Mouse (Mus musculus) liver, postnatal 0 days (tissue): ENCODE data around the gene Gbp8. TPM values are rescaled to one million over a fixed set of nuclear protein-coding genes. Genes with fewer than 3 reads are reported as not detected.

Experiments
- ATAC-seq: fragments of 200-750 bp; cut with Nextera tagmentation; 2 replicates; pipeline ENCODE4 v1.8.0; 2017; ENCODE audit warnings: mild to moderate bottlenecking, moderate library complexity
- DNase-seq: peaks from one replicate; pipeline ENCODE4 v3.0.0-alpha.2; 2016
- H3K27ac ChIP-seq: fragments of 300-500 bp; sonication (generic); 2 replicates; pipeline ENCODE4 v1.5.1; 2014; ENCODE audit warnings: antibody characterized with exemption, moderate library complexity, mild to moderate bottlenecking, low read depth
- H3K27me3 ChIP-seq: fragments of 300-500 bp; sonication (generic); 2 replicates; pipeline ENCODE4 v1.6.1; 2014; ENCODE audit warnings: low read length, control low read depth, mixed read lengths; ENCODE audit not compliant: insufficient read depth
- H3K36me3 ChIP-seq: fragments of 300-500 bp; sonication (generic); replicated peaks from 2 replicates; pipeline ENCODE4 v1.6.1; 2014; ENCODE audit warnings: mild to moderate bottlenecking, control low read depth, low read length, moderate library complexity, mixed read lengths; ENCODE audit not compliant: insufficient read depth
- H3K4me1 ChIP-seq: fragments of 300-500 bp; sonication (generic); 2 replicates; pipeline ENCODE4 v1.6.1; 2014; ENCODE audit warnings: antibody characterized with exemption, mild to moderate bottlenecking, control low read depth; ENCODE audit not compliant: insufficient read depth
- H3K4me2 ChIP-seq: fragments of 300-500 bp; sonication (generic); 2 replicates; pipeline ENCODE4 v1.6.1; 2014; ENCODE audit warnings: low read depth, mild to moderate bottlenecking, low read length, moderate library complexity, mixed read lengths
- H3K4me3 ChIP-seq: fragments of 300-500 bp; sonication (generic); 2 replicates; pipeline ENCODE4 v1.5.1; 2014; ENCODE audit warnings: low read depth, low read length
- H3K9ac ChIP-seq: fragments of 300-500 bp; sonication (generic); replicated peaks from 2 replicates; pipeline ENCODE4 v1.6.1; 2014; ENCODE audit warnings: mild to moderate bottlenecking, moderate library complexity
- H3K9me3 ChIP-seq: fragments of 300-500 bp; sonication (generic); 2 replicates; pipeline ENCODE4 v1.6.1; 2016; ENCODE audit warnings: mild to moderate bottlenecking, control low read depth, low read length, mixed read lengths
- CTCF ChIP-seq: sonication (generic); IDR thresholded peaks from 2 replicates; pipeline ENCODE4 v1.5.1; 2016; ENCODE audit warnings: antibody characterized with exemption, low read depth
- EP300 ChIP-seq: IDR thresholded peaks from 2 replicates; pipeline ENCODE4 v1.6.1; 2016; ENCODE audit warnings: antibody characterized with exemption, low read depth, mild to moderate bottlenecking
- WGBS: fragments of 180-500 bp; shearing (Covaris S2); extraction: QIAGEN DNeasy Blood & Tissue Kit; methylation state at CpG from one replicate; pipeline ENCODE4 v1.1.7; 2014; ENCODE audit not compliant: insufficient replicate concordance; 5-methylcytosine and 5-hydroxymethylcytosine counted together
- polyA plus RNA-seq: library from polyadenylated mRNA; unstranded; fragments of >200 nt; fragmentation: Nextera tagmentation; extraction: Ambion mirVana; gene quantifications from 2 replicates; pipeline ENCODE4 v1.2.1, GENCODE M21; 2015

The Gbp8 gene
- polyA plus RNA-seq, 1 experiment from 2014 or later: 2.1 TPM

DNA sequence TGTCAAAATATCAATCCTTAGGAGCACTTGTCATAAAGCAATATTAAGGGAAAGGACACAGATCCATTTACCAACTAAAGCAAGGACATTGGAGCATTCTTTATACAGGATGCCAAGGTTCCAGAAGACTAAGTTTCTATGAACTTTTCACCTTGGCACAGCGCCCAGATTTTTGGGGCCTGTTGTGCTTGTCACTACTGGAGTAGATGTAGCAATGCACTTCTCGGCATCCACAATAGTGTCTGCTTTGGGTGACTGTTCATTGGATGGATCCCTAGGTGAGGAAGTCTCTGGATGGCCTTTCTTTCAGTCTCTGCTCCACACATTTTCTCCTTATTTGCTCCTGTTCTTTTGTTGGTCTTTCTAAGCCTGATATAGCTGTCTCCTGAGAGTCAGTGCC, 107.0 kb downstream of the Gbp8 start:
- TF ChIP-seq EP300: no peak
- peak; percentile 18 for DNase-seq
- Histone ChIP-seq H3K4me2 (no peak overlapping the region), H3K27me3 (no peaks in the 10 kb centered on the region), H3K36me3 (no peaks in the 10 kb centered on the region), H3K9ac (no peak overlapping the region), H3K4me1 (no peaks in the 10 kb centered on the region), H3K4me3 (no peak overlapping the region), H3K9me3 (no peaks in the 10 kb centered on the region), H3K27ac (no peak overlapping the region)
- WGBS: 78% methylated on average over 2 of the region's 2 CpGs
- ATAC-seq: no peak

DNA sequence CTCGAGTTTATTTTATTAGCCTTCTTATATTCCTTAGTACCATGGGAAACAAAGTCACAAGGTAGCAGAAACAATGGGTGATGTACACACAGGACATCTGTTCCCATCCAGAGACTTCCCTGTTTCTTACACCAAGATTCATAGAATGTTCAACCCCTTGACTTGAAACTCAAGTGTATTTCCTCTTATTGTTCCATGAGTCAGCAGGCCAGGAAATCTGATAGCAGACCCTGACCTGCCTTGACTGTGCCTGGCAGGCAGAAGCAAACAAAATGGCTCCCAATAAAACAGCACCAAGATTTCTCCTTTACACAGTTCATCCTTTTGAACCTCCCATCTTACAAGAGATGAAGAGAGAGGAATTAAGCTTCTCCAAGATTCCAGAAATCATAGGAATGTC, 126.8 kb downstream of the Gbp8 start:
- 47% methylated on average over 1 of the region's 1 CpGs for WGBS

DNA sequence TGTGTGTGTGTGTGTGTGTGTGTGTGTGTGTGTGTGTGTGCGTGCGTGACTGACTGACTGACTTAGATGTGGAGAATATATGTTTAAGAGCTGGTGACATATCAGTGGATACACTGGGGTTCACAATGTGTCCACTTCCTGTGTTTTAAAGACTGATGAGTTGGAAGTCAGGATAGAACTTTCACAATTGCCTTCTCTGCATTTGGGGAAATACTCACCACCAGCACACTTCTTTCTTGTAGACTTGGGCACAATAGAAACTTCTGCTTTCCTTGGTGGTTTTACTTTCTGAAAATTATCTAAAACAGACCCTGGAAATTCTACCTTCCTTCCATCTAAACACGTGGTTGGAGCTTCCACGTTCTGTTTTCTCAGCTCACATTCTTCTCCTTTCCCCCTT, 127.8 kb downstream of the Gbp8 start:
- Histone ChIP-seq H3K4me2 (no peak overlapping the region), H3K4me1 (no peaks in the 10 kb centered on the region), H3K27me3 (no peaks in the 10 kb centered on the region), H3K4me3 (no peak overlapping the region), H3K9me3 (no peaks in the 10 kb centered on the region), H3K27ac (no peak overlapping the region), H3K36me3 (no peaks in the 10 kb centered on the region), H3K9ac (no peak overlapping the region)
- TF ChIP-seq CTCF: no peak
- no peak for TF ChIP-seq EP300
- WGBS: 54% methylated on average over 4 of the region's 4 CpGs
- DNase-seq (no peak), ATAC-seq (peak; percentile 15; the same call in 1 of the 2 replicates)

More for the DNA sequence above, 126.8 kb downstream of the Gbp8 start:
- no peak for DNase-seq
- Histone ChIP-seq H3K27me3 (no peaks in the 10 kb centered on the region), H3K27ac (no peak overlapping the region), H3K9ac (no peak overlapping the region), H3K4me2 (no peak overlapping the region), H3K36me3 (no peaks in the 10 kb centered on the region), H3K4me3 (no peak overlapping the region), H3K4me1 (no peaks in the 10 kb centered on the region), H3K9me3 (no peaks in the 10 kb centered on the region)
- no peak for ATAC-seq
- no peak for TF ChIP-seq EP300
- no peak for TF ChIP-seq CTCF

DNA sequence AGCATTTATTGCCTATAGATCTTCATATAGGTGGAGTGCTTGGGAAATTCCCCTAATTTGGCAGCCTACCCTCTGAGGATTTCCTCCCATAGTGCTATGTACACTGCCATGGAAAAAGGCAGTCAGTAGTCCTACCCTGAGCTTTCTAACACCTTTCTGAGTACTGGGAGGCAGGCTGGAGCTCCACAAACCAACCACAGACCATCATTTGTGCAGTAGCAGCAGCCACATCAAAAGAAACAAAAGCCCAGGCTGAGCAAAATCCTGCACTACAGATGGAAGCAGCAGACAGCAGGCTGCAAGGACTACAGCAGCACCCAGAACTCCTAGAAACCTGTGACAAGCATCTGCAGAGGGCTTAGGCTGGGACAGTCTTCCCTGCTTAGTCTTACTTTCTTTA, 129.0 kb downstream of the Gbp8 start:
- Histone ChIP-seq H3K4me2 (no peak overlapping the region), H3K4me1 (no peaks in the 10 kb centered on the region), H3K9ac (no peak overlapping the region), H3K9me3 (no peaks in the 10 kb centered on the region), H3K27me3 (no peaks in the 10 kb centered on the region), H3K4me3 (no peak overlapping the region), H3K27ac (no peak overlapping the region), H3K36me3 (no peaks in the 10 kb centered on the region)
- no peak for DNase-seq
- no peak for ATAC-seq
- TF ChIP-seq CTCF (no peak), EP300 (no peak)

DNA sequence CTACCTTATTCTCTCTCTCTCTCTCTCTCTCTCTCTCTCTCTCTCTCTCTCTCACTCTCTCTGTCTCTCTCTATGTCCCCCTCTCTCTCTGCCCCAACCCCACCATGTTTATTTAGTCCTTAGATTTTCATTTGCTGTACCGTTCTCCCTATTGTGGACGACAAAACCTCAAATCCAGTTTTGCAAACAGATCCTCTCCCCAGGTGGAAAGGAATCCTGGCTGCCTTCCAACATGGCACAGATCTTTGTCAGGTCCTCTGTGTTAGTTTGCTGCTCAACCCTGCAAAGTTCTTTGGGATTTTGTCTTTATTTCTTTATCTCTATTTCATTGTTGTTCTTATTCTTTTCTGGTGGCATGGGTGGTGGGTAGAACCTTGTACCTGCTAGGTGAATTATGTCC, 149.9 kb downstream of the Gbp8 start:
- no peaks in the 10 kb centered on the region for H3K9me3 ChIP-seq
- no peaks in the 10 kb centered on the region for H3K27me3 ChIP-seq
- no peak overlapping the region for H3K27ac ChIP-seq
- H3K9ac ChIP-seq: no peak overlapping the region
- no peak overlapping the region for H3K4me2 ChIP-seq
- DNase-seq (no peak), ATAC-seq (no peak)
- TF ChIP-seq EP300 (no peak), CTCF (no peak)
- H3K4me1 ChIP-seq: no peaks in the 10 kb centered on the region
- no peaks in the 10 kb centered on the region for H3K36me3 ChIP-seq
- WGBS: 75% methylated on average over 2 of the region's 2 CpGs
- H3K4me3 ChIP-seq: no peak overlapping the region

DNA sequence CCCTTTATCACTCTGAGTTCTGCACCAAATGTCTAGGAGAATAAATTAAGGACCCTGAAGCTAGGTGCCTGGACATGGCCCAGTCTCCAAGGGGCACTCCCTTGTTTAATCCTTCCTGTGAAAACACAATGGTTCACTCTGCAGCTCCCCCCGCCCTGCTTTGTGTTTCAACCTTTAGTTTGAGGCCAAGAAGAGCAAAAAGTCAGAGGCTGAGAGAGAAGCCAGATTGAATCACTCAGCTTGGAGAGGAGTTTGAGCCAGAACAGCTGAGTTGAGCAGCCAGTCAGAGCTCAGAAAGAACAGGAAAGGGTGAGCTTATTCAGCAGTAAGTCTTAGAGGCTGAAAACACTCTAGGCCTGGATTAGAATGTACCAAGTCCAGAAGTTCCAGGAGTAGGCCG, 151.3 kb downstream of the Gbp8 start:
- no peak for DNase-seq
- ATAC-seq: no peak
- WGBS: 59% methylated on average over 2 of the region's 2 CpGs
- Histone ChIP-seq H3K9ac (no peak overlapping the region), H3K9me3 (no peaks in the 10 kb centered on the region), H3K36me3 (no peaks in the 10 kb centered on the region), H3K4me1 (no peaks in the 10 kb centered on the region), H3K4me2 (no peak overlapping the region), H3K4me3 (no peak overlapping the region), H3K27ac (no peak overlapping the region), H3K27me3 (no peaks in the 10 kb centered on the region)
- TF ChIP-seq CTCF: no peak
- no peak for TF ChIP-seq EP300

DNA sequence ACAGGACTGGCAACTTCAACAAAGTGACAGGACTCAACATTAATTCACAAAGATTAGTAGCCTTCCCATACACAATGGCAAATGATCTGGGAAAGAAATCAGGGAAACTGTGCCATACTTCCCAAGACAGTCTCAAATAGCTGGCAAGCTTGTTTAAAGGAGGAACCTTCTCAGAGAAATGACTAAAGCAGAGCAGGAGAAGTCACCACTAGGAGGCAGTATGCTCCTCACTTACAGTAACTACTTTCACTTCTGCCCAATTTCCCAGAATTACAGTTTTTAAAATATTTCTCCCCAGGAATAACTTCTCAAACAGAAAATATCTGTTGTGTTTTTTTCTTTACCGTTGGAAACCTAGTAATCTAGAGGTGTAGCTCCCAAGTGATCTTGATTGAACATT, 152.6 kb downstream of the Gbp8 start:
- H3K4me2 ChIP-seq: no peak overlapping the region
- H3K27me3 ChIP-seq: no peaks in the 10 kb centered on the region
- TF ChIP-seq EP300 (no peak), CTCF (peak; percentile 78)
- peaks cover 5% of the 10 kb centered on the region; the same call in 1 of the 2 replicates for H3K4me1 ChIP-seq
- H3K36me3 ChIP-seq: no peaks in the 10 kb centered on the region
- 35% methylated on average over 1 of the region's 1 CpGs for WGBS
- no peak for DNase-seq
- ATAC-seq: no peak
- no peak overlapping the region for H3K4me3 ChIP-seq
- H3K9me3 ChIP-seq: no peaks in the 10 kb centered on the region
- H3K9ac ChIP-seq: no peak overlapping the region
- H3K27ac ChIP-seq: no peak overlapping the region
